Mouse (Mus musculus) layer of hippocampus, postnatal 25 days (tissue): Measurements from ENCODE around the gene Scamp4. TPM values are rescaled to one million over a fixed set of nuclear protein-coding genes. Genes with fewer than 3 reads are reported as not detected.

ENCODE experiments used
- DNase-seq, 2 experiments: peaks; one replicate each; pipeline ENCODE4 v3.0.0; 2022; ENCODE audit warnings: mixed read lengths in 2 of 2, low spot score in 1 of 2; ENCODE audit errors: extremely low spot score in 1 of 2
- total RNA-seq, 2 experiments: library from RNA; stranded (reverse); gene quantifications; 2 replicates each; pipeline ENCODE4 v1.2.3; 2021

Scamp4 gene
- total RNA-seq, 2 experiments from 2014 or later = 44.1 to 45.5 TPM

DNA sequence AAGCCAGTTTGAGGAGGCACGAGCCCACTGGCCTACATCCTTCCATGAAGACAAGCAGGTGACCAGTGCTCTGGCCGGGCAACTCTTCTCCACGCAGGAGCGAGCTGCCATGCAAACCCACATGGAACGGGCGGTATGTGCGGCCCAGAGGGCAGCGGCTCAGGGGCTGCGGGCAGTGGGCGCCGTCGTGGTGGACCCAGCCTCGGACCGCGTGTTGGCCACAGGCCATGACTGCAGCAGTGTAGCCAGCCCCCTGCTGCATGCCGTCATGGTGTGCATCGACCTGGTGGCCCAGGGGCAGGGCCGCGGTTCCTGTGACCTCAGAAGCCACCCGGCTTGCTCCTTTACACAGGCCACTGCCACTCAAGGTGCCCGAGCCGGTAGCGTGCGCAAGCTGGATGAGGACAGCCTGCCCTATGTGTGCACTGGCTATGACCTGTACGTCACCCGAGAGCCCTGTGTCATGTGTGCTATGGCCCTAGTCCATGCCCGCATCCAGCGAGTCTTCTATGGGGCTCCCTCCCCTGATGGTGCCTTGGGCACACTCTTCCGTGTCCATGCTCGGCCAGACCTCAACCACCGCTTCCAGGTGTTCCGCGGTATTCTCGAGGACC is 4.2 kb downstream of the Scamp4 start:
- no peak for DNase-seq

- DNase-seq = no peak
These were observed 5.8 kb downstream of the Scamp4 start for GRCm38 (mm10) chr10:80608435-80608834.

DNA sequence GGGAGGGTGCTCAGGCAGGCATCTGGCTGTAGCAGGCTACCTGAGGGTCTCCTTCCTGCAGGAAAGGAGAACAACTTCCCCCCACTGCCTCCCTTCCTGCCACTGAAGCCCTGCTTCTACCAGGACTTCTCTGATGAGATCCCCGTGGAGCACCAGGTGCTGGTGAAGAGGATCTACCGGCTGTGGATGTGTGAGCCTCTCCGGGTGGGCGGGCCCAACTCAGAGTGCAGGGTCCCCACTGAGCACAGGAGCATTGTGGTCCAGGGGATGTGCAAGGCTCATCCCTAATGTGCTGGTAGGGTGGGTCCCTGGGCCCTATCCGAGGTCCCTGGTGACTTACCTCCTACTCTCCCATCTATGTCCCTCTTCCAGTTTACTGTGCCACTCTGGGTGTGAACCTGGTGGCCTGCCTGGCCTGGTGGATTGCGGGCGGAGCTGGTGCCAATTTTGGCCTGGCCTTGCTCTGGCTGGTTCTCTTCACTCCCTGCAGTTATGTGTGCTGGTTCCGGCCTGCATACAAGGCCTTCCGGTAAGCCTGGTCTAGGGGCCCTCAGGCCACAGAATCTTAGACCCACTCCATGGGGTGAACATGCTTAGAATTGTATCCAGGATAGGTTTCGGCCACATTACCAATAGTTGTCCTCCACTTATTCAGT is 6.7 kb downstream of the Scamp4 start:
- no peak for DNase-seq

DNA sequence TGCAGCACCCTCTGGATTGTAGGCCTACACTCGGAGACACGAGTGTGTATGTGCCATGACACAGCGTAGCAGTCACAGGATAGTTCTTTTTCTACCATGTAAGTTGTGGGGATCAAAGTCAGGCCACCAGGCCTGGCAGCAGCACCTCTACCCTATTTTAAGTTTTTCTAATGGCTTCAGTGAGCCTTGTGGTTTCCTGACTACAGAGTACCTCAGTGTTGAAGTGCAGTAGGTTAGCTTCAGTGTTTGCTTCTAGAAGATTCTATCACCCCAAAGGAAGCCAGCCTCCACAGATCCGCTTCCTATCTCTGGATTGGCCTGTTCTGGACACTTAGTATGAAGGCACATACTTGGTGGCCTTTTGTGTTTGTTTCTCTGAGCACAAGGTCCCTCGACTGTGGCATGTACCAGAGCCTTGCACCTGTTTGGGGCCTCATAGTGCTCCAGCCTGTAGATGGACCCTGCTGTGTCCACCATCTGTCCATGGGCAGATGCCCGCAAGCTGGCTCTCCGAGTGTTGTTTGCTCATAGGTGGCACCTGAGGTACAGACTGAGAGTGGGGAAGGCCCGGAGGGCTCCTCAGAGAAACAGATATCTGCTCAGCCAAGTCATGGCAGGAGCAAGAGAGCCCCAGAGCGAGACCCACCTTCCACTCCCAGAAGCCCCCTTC is 7.6 kb downstream of the Scamp4 start:
- DNase-seq = no peak

DNA sequence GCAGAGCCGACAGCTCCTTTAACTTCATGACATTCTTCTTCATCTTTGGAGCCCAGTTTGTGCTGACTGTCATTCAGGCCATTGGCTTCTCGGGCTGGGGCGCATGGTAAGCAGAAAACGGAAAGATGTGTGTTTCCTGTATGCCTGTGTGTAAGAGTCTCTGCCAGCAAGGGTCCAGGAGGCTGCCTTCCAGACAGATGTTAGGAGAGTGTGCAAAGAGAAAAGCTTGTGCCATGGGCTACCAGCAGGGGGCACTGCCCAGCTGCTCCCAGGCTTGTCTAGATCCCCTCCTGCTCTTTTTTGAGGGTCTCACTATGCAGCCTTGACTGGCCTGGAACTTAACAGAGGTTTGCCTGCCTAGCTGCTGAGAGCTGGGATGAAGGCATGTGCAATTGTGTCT is 8.4 kb downstream of the Scamp4 start:
- DNase-seq = peak in 1 of 2 experiments; percentile 52

DNA sequence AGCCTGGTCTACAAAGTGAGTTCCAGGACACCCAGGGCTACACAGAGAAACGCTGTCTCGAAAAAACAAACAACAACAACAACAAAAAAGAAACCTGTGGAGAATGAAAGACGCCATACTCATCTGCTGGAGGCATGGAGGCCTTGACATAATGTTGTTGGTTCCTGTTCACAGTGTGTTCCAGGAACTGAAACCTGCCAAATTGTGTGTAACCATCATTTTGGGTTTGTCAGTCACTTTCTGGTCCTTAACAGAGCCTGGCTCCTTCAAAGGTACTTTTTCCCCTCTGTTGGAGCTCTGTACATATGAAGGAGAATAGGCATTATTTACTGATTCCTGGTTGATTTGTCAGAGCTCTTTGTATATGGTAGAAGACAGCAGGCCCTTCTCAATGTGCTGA is 9.2 kb downstream of the Scamp4 start:
- no peak for DNase-seq

GRCm38 (mm10) chr10:80613821-80614220 is 11.1 kb downstream of the Scamp4 start:
- no peak for DNase-seq

- no peak for DNase-seq
These were observed 11.7 kb downstream of the Scamp4 start for GRCm38 (mm10) chr10:80614351-80614750.

DNA sequence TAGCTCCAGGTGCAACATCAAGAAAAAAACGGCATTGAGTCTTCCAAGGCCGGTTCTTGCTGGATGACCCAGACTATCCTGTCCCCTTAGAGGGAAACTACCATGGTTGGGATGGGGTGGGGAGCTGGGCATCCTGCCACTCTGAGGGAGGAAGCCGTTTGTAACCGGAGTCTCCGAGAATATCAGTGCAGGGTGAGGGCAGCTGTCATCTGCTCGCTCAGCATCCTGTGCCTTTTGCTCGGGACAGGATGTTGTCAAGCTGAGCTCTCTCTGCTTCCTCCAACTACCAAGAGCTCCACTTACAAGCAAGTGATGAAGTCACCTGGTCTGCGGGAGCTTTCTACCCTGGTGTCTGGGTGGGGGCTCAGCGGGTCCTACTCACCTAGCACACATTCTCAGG is 15.5 kb downstream of the Scamp4 start:
- no peak for DNase-seq

DNA sequence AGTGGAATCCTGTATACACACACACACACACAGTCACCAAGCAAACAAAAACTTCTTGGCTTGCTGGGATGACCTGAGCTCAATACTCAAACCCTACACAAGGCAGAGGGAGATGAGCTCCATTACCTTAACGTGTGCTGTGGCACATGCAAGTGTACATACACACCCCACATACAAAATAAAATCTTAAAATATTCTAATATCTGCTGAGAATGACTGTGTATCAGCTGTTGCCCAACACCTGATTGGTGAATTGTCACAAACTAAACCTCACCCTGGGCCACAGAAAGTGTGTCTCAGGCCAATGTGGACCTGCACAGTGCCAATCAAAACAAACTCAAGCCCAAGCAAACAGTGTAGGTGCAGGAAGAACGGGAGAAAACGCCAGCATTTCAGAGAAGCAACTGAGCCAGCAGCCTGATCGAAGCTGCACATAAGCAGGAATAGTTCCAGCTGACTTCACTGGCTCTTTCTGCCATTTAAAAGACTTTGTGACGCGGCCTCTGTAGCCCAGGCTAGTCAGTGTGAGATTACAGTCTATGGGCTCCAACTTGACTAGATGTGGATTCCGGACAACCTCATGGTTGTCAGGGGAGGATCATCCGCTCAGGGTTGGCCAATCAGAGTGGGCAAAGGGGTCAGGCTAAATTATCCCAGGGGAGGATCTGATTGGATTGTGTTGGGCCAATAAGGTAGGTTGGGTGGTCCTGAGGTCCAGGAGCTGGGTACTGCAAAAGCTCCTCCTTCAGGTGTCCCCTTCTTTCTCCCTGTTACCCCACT is 17.0 kb downstream of the Scamp4 start:
- DNase-seq = no peak

DNA sequence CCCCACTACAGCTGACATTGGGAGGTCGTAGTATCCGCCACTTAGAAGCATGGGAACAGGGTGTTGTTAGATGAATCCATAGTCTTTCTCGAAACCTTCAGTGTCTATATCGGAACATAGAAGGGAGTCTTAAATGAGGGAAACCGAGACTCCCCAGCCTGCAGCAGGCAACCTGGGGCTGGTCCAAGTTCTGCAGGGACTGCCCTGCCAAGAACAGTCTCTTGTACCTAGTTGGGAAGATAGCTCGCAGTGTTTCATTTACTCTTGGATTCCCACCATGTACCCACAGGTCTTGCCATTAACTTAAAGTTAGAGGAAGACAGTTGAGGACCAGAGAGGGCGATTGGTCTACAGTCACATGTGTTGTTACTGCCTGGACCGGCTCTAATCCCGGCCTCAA is 17.7 kb downstream of the Scamp4 start:
- DNase-seq = no peak

GRCm38 (mm10) chr10:80620796-80621689 is 18.4 kb downstream of the Scamp4 start:
- no peak for DNase-seq

GRCm38 (mm10) chr10:80621690-80621939 is 18.9 kb downstream of the Scamp4 start:
- no peak for DNase-seq

DNA sequence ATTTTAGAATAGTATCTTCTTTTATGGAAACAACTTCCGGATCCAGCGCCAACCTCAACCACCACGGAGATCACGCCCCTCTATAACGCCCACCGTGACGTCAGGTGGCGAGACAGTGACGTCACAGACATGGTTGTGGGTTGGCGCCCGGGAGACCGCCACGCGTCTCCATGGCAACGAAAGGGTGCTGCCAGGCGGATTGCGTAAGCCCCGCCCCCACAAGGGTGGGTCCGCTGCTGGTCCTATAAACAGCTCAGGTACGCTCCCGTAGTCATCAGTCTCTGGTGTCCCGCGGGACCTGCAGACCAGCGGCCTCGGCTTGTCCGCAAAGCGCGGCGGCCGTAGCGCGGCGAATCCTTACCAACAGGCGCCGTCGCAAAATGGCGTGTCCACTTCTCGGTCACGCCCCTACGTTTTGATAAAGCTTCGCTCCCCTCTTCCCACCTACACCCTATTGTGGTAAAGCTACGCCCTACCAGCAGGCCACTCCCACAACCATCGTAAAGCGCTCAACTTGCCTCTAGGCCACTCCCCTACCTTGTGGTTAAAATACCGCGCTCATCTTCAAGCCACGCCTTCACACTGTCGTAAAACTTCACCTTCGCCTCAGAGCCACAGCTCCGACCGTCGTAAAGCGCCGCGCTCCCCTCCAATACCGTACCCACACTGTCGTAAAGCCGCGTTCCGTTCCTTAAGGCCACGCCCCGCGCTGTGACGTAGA is 19.4 kb downstream of the Scamp4 start:
- DNase-seq = peak; percentile 98 to 99

DNA sequence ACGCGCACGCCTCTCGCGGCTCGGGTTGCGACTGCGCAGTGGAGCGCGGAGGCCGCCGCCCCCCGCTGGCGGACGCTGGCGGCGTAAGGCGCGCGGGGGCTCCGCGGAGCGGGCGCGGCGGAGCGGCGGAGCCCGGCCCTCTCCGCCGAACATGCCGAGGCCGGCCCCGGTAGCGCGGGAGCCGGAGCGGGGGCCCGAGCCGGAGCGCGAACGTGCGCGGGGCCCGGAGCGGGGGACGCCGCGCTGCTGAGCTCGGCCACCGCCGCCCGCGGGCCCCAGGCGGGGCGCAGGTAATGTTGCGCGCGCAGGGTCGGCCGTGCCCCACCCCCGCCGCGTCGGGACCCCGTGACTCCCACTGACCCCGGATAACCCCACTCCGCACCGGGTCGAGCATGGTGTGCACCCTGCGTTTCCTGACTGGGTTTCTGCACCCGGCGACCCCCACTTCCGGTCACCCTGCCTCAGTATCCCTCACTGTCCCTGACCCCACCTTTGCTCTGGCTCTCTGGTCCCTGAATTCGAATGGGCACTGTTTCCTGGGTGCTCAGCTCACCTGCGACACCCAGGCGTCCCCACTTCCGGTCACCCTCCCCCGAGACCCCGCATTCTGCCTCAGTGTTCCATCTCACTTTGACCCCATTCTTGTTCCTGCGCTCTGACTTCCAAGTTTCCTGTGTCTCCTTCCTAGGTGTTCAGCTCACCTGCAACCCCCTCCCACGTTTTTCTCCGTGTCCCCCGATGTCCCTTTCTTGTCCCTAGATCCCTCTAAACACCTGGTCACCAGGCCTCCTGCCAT is 20.2 kb downstream of the Scamp4 start, which contains the start of gene Csnk1g2:
Gene Csnk1g2, plus strand, starts transcription at position 178 of the 796 bp plus-strand sequence.
- peak; percentile 47 to 97 for DNase-seq

GRCm38 (mm10) chr10:80623457-80624191 is 21.0 kb downstream of the Scamp4 start:
- no peak for DNase-seq

DNA sequence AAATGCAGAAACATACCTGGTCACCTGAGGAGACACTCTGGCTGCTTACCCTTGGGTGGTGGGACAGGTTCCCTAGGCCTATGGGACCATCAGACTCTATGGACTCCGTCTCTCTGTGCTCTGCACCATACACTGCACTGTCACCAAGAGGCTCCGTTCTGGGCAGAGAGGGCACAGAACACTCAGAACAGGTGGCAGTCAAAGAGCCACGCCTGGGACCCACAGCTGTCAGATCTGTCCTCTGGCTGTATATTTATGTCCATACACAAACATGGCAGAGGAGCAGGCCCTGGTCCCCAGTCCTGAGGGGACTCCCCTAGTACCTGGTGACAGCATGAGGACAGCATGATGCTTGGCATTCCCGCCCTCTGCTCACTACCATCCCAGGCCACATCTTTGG is 23.1 kb downstream of the Scamp4 start:
- no peak for DNase-seq

GRCm38 (mm10) chr10:80627685-80628084 is 25.0 kb downstream of the Scamp4 start:
- DNase-seq = no peak
